Mouse (Mus musculus): ENCODE results near the gene Znrf2.

- TF ChIP-seq UBTF (IDR thresholded peaks at IDR 0.05; ENCODE audit: borderline replicate concordance, insufficient read depth, low read depth, low read length): no peak
- no peak for TF ChIP-seq RAD21 (IDR thresholded peaks at IDR 0.05; ENCODE audit: low read depth, low read length)
- no peak for TF ChIP-seq TCF12 (IDR thresholded peaks at IDR 0.05; ENCODE audit: low read depth, low read length)
- 0 out of 2 replicates have a peak, but pooled peaks have one; percentile 53 for TF ChIP-seq GABPA (IDR thresholded peaks at IDR 0.05; ENCODE audit: low read depth, low read length)
Measured at GRCm38 (mm10) chr6:54855801-54856583, 39.3 kb downstream of the Znrf2 start.
